Mouse (Mus musculus): ENCODE results near the gene Cntnap2.

GRCm38 (mm10) chr6:47340813-47341502 is 2281.8 kb downstream of the Cntnap2 start:
- TF ChIP-seq POLR2A (IDR thresholded peaks at IDR 0.05; ENCODE audit: insufficient read depth, low read depth, low read length) (no peak), CTCF (IDR thresholded peaks at IDR 0.05) (no peak), EP300 (IDR thresholded peaks at IDR 0.05; ENCODE audit: insufficient read depth, low read depth, low read length) (no peak)

Data from heart, adult 2 months (tissue).